Mouse (Mus musculus): ENCODE measurements around the gene Krtcap3. TPM values are rescaled to one million over a fixed set of nuclear protein-coding genes. Genes with fewer than 3 reads are reported as not detected.

Gene Krtcap3
- polyA plus RNA-seq, 2 experiments, result 3.5 to 5.3 TPM

DNA sequence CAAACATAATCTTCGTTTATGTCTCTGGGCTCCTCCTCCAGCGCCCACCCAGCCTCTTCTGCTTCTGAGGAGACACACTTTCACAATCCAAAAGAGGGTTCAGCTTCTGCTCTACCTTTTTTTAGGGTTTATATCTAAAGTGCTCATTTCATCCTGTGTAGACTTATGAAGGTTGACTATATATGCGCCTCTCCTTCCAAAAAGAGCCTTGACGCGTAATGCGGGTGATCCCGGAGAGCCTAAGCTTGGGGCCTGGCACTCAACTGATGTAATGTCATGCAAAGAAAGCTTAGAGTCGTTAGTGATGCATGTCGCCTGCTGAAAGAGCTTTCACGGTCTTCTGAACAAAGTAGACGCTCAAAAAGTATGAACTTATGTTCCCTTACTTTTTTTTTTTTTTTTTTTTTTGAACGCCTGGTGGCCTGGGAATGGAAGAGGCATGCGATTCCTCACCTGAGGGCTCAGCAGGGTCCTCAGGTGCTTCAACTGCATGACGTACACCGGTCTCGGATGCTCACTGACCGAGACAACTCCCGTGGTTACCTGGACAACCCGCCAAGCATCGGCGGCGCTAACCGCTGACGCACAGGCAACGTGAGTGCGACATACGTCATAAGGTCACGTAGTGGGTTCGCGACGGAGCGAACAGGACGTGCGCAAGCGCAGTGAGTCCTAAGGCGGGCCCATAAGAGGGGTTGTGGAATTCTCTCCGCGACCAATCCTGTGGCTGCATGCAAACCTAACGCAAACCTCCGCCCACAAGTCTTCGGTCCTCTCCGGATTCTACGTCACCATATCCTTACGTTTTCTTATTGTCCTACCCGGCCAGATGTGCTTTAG, 39.2 kb downstream of the Krtcap3 start, which contains the start of gene Ift172:
Gene Ift172 (minus strand): TSS at position 596 of the 840 bp plus-strand sequence.
- Histone ChIP-seq H3K4me1 (replicated peaks; ENCODE audit: control insufficient read depth in 2 of 2, insufficient read depth in 2 of 2, low read length in 1 of 2) (peaks cover 6 to 16% of the 10 kb centered on the region in 2 experiments), H3K9ac (replicated peaks) (peak within 1 kb of the TSS; percentile 71), H3K4me3 (ENCODE audit: insufficient read depth in 1 of 2, low read depth in 2 of 2, low read length in 2 of 2) (peak within 1 kb of the TSS; percentile 70 to 83), H3K27me3 (ENCODE audit: control insufficient read depth, insufficient read depth, low read length) (peaks cover 14% of the 10 kb centered on the region), H3K4me2 (ENCODE audit: low read depth) (peak within 1 kb of the TSS; percentile 94), H3K36me3 (replicated peaks; ENCODE audit: control insufficient read depth, insufficient read depth, low read depth) (no peaks in the 10 kb centered on the region), H3K9me3 (ENCODE audit: control insufficient read depth, low read length) (no peaks in the 10 kb centered on the region), H3K27ac (peak within 1 kb of the TSS; percentile 66)
- TF ChIP-seq CTCF (IDR thresholded peaks at IDR 0.05; ENCODE audit: low read depth) (0 out of 2 replicates have a peak, but pooled peaks have one; percentile 15), EP300 (IDR thresholded peaks at IDR 0.05; ENCODE audit: low read depth) (no peak)
- 2% methylated on average over 45 of the region's 45 CpGs for WGBS (ENCODE audit: insufficient replicate concordance)
- DNase-seq (ENCODE audit: low read depth in 3 of 3, low spot score in 3 of 3) (peak; percentile 95 to 96 (median 96)), ATAC-seq (ENCODE audit: insufficient read depth) (peak; percentile 95)

DNA sequence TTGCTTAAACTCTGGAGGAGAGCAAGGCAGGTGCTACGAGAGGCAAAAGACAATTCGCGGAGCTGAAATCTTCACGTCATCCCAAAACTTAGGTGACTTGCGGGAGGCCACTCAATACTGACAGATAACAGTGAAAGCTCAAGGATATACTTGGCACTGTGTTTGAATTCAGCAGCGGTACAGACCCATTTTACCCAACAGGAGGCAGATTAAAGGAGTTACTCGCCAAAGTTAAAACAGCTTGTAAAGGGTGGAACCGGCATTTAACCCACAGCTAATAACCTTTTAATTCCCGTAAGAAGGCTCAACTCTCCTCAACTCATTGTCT, 39.8 kb downstream of the Krtcap3 start:
- peak; percentile 60 for ATAC-seq (ENCODE audit: insufficient read depth)
- WGBS (ENCODE audit: insufficient replicate concordance), result 5% methylated on average over 9 of the region's 9 CpGs
- peak overlapping the region; percentile 71 for H3K9ac ChIP-seq (replicated peaks)
- peaks cover 20% of the 10 kb centered on the region for H3K27me3 ChIP-seq (ENCODE audit: control insufficient read depth, insufficient read depth, low read length)
- no peak for DNase-seq (ENCODE audit: low read depth in 3 of 3, low spot score in 3 of 3)
- H3K4me1 ChIP-seq (replicated peaks; ENCODE audit: control insufficient read depth in 2 of 2, insufficient read depth in 2 of 2, low read length in 1 of 2), result peaks cover 6 to 16% of the 10 kb centered on the region in 2 experiments
- H3K27ac ChIP-seq, result peak overlapping the region; percentile 66
- H3K36me3 ChIP-seq (replicated peaks; ENCODE audit: control insufficient read depth, insufficient read depth, low read depth), result no peaks in the 10 kb centered on the region
- H3K4me3 ChIP-seq (ENCODE audit: insufficient read depth in 1 of 2, low read depth in 2 of 2, low read length in 2 of 2), result peak overlapping the region; percentile 70 to 83
- H3K9me3 ChIP-seq (ENCODE audit: control insufficient read depth, low read length), result no peaks in the 10 kb centered on the region
- H3K4me2 ChIP-seq (ENCODE audit: low read depth), result peak overlapping the region; percentile 94
- no peak for TF ChIP-seq EP300 (IDR thresholded peaks at IDR 0.05; ENCODE audit: low read depth)

DNA sequence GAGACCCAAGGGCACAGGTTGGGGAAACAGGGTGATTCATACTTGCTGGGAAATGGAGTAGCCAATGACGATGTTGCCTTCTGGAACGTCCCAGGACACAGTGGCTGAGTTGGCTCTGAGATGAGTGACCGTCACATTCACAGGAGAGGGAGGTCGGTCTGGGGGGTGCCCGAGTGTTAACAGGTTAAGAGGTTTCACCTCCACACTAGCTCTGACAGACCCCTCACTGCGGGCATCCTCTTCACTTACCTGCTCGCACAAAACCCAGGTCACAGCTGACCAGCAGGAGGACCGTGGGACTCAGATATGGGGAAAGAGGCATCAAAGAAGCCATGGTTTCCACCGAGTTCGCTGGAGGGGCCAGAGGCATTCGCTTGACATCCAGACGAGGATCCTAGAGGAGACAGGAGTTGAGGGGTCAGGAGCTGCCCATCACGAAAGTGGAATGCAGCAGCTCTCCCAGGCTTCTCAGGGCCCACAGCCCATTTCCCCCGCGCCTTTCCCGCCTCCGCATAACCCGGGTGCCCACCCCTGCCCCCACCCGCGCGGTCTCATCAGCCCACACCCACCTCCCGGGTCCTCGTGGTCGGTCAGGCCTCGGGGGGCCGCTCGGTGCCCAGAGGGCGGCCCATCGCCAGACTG, 43.6 kb downstream of the Krtcap3 start:
- H3K27ac ChIP-seq, result no peak overlapping the region
- no peak for TF ChIP-seq EP300 (IDR thresholded peaks at IDR 0.05; ENCODE audit: low read depth)
- TF ChIP-seq CTCF (IDR thresholded peaks at IDR 0.05; ENCODE audit: low read depth), result no peak

DNA sequence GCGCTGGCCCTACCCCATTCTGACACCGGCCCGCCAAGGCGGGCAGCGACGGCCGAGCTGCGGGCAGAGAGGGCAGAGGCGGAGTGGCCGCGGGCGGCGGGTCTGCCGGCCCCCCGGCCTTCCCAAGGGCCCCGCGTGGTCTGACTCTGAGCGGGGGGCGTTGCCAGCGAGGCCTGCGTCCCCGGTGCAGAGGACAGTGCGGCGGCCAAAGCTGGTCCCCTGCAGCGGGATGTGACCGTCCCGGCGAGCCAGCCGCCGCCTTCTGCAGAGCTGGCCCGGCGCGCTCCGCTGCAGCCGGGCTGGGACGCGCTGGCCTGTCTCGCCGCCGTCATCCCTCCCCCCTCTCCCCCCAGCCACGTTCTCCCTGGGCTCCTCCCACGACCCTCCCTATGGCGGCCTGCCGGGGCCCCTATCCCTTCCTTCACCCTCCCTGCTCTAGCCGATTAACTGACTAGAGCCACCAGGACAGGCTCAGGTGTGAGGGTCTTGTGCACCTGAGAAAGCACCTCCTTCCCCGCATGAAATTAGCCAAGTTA, 44.2 kb downstream of the Krtcap3 start, which contains the start of gene Fndc4:
Gene Fndc4 (minus strand): TSS at position 475 of the 536 bp plus-strand sequence.
- H3K27ac ChIP-seq, result no peak within 1 kb of the TSS
- H3K27me3 ChIP-seq (ENCODE audit: control insufficient read depth, insufficient read depth, low read length), result peaks cover 32% of the 10 kb centered on the region
- no peak for DNase-seq (ENCODE audit: low read depth in 3 of 3, low spot score in 3 of 3)

More for the DNA sequence above, 43.6 kb downstream of the Krtcap3 start:
- no peak for ATAC-seq (ENCODE audit: insufficient read depth)
- peaks cover 5 to 12% of the 10 kb centered on the region in 2 experiments for H3K4me1 ChIP-seq (replicated peaks; ENCODE audit: control insufficient read depth in 2 of 2, insufficient read depth in 2 of 2, low read length in 1 of 2)
- peak overlapping the region; percentile 36 to 47 for H3K4me3 ChIP-seq (ENCODE audit: insufficient read depth in 1 of 2, low read depth in 2 of 2, low read length in 2 of 2)
- peaks cover 32% of the 10 kb centered on the region for H3K27me3 ChIP-seq (ENCODE audit: control insufficient read depth, insufficient read depth, low read length)
- H3K9ac ChIP-seq (replicated peaks), result no peak overlapping the region
- WGBS (ENCODE audit: insufficient replicate concordance), result 15% methylated on average over 29 of the region's 29 CpGs
- DNase-seq (ENCODE audit: low read depth in 3 of 3, low spot score in 3 of 3), result no peak
- H3K9me3 ChIP-seq (ENCODE audit: control insufficient read depth, low read length), result no peaks in the 10 kb centered on the region
- no peaks in the 10 kb centered on the region for H3K36me3 ChIP-seq (replicated peaks; ENCODE audit: control insufficient read depth, insufficient read depth, low read depth)
- peak overlapping the region; percentile 53 for H3K4me2 ChIP-seq (ENCODE audit: low read depth)

More for the DNA sequence above, 44.2 kb downstream of the Krtcap3 start, which contains the start of gene Fndc4:
- 0 out of 2 replicates have a peak within 1 kb of the TSS, but pooled peaks have one; percentile 12 for H3K9ac ChIP-seq (replicated peaks)
- no peaks in the 10 kb centered on the region for H3K9me3 ChIP-seq (ENCODE audit: control insufficient read depth, low read length)
- no peak for TF ChIP-seq CTCF (IDR thresholded peaks at IDR 0.05; ENCODE audit: low read depth)
- no peak for TF ChIP-seq EP300 (IDR thresholded peaks at IDR 0.05; ENCODE audit: low read depth)
- 1% methylated on average over 40 of the region's 46 CpGs for WGBS (ENCODE audit: insufficient replicate concordance)
- no peak for ATAC-seq (ENCODE audit: insufficient read depth)
- H3K4me2 ChIP-seq (ENCODE audit: low read depth), result peak within 1 kb of the TSS; percentile 53
- peak within 1 kb of the TSS; percentile 36 to 47 for H3K4me3 ChIP-seq (ENCODE audit: insufficient read depth in 1 of 2, low read depth in 2 of 2, low read length in 2 of 2)
- H3K36me3 ChIP-seq (replicated peaks; ENCODE audit: control insufficient read depth, insufficient read depth, low read depth), result no peaks in the 10 kb centered on the region
- H3K4me1 ChIP-seq (replicated peaks; ENCODE audit: control insufficient read depth in 2 of 2, insufficient read depth in 2 of 2, low read length in 1 of 2), result peaks cover 3 to 6% of the 10 kb centered on the region in 2 experiments
